Mouse (Mus musculus): ENCODE measurements around the gene Rps6. TPM values are rescaled to one million over a fixed set of nuclear protein-coding genes. Genes with fewer than 3 reads are reported as not detected.
A peak's percentile ranks its signal among the peaks of the same experiment; 100 is the strongest.

Gene Rps6
- 449 TPM in 1 of 2 replicates, not detected in the other for polyA plus RNA-seq (2012; ENCODE audit: insufficient read depth, insufficient read length, low replicate concordance, missing spikeins)

DNA sequence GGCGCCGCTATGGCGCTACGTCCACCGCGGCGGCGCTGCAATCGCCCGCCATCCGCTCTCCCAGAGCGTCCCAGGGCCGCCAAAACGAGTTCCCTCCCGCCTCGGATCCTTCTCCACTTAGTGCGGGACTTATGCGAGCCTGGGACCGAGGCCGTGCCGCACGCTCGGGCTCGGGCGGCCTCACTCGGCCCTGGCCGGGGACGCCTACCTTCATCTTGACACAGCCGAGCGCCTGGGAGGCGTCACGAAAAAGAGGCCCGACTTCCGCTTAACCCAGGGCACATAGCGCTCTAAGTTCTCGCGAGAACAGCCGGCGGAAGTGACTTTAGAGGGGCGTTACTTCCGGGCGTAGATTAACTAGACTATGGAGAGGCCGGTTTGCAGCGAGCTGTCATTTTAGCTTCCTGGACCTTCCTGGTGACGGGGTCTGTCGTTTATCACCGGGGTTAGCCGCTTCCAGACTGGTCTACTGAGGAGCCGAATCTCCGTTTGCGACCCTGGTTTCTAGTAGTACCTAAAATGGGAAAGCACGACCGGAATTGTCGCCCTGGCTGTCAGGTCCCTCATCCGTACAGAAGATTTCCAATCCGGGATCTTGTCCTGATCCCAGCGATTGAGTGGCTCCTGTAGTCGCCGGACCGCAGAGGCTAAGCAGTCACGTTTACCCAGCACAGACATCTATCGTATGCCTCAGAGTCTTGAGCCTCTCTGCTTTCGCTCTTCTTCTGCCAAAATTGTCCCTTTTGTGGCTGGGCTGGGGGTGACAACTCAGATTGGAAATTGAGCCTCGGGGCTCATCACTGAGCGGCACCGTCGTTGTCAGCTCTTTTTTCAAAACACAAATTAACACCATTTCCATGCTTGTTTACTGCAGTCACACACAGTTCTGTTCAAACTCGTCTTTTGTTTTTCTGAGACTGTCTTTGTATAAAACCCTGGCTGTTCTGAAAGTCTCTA, at the start of gene Rps6:
TSS of gene Rps6 (minus strand) at position 300 of the 957 bp plus-strand sequence.
- WGBS, result under 1% methylated on average over 68 of the region's 68 CpGs
- TF ChIP-seq CTCF (IDR thresholded peaks at IDR 0.05; ENCODE audit: insufficient read depth, low read depth, low read length) (no peak), POLR2A (IDR thresholded peaks at IDR 0.05; ENCODE audit: insufficient read depth, low read depth, low read length) (peak; percentile 93)
- Histone ChIP-seq H3K4me1 (ENCODE audit: control insufficient read depth, insufficient read depth, low read length) (peaks cover 3% of the 10 kb centered on the region; the same call in 1 of the 2 replicates), H3K27ac (ENCODE audit: insufficient read depth, low read depth, low read length) (peak within 1 kb of the TSS; percentile 95), H3K4me3 (ENCODE audit: insufficient read depth, low read depth, low read length) (peak within 1 kb of the TSS; percentile 88)

DNA sequence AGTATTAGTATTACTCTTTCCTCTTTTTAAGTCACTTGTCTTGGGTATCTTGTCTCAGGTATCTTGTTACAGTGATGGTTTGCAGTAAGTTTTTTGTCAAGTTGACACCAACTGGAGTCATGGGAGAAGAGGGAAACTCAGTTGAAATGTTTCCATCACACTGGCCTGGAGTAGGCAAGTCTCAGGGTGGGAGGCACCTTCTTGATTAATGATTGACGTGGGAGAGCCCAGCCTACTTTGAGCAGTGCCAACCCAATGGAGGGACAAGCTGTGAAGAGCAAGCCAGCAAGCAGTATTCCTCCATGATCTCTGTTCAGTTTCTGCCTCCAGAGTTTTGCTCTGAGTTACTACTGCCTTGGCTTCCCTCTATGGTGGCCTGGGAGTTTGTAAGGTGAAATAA, 48.7 kb upstream of the Rps6 start:
- no peak overlapping the region for H3K27ac ChIP-seq (ENCODE audit: insufficient read depth, low read depth, low read length)
- WGBS, result 93% methylated on average over 1 of the region's 1 CpGs
- H3K4me1 ChIP-seq (ENCODE audit: control insufficient read depth, insufficient read depth, low read length), result no peaks in the 10 kb centered on the region
- H3K4me3 ChIP-seq (ENCODE audit: insufficient read depth, low read depth, low read length), result no peak overlapping the region
- TF ChIP-seq POLR2A (IDR thresholded peaks at IDR 0.05; ENCODE audit: insufficient read depth, low read depth, low read length) (no peak), CTCF (IDR thresholded peaks at IDR 0.05; ENCODE audit: insufficient read depth, low read depth, low read length) (no peak)

DNA sequence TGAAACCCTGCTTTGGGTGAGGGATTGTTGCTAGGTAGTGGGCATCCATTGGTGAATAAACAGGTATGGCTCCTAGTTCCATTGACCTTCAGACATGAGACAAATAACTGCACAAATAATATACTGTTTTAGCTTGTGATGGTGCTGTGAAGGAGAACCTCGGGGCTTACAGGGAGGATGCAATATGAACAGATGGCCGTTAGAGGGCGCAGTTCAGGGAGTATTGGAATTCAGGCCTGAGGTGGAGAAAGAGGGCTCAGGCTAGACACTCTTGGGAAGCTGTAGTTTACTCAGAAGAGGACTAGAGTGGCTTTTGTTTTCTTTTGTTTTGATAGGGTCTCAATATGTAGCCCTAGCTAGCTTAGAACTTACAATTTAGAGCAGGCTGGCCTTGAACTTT, 47.8 kb upstream of the Rps6 start:
- H3K4me1 ChIP-seq (ENCODE audit: control insufficient read depth, insufficient read depth, low read length), result no peaks in the 10 kb centered on the region
- WGBS, result 35% methylated on average over 3 of the region's 3 CpGs
- TF ChIP-seq CTCF (IDR thresholded peaks at IDR 0.05; ENCODE audit: insufficient read depth, low read depth, low read length) (no peak), POLR2A (IDR thresholded peaks at IDR 0.05; ENCODE audit: insufficient read depth, low read depth, low read length) (no peak)
- H3K4me3 ChIP-seq (ENCODE audit: insufficient read depth, low read depth, low read length), result no peak overlapping the region
- H3K27ac ChIP-seq (ENCODE audit: insufficient read depth, low read depth, low read length), result no peak overlapping the region

DNA sequence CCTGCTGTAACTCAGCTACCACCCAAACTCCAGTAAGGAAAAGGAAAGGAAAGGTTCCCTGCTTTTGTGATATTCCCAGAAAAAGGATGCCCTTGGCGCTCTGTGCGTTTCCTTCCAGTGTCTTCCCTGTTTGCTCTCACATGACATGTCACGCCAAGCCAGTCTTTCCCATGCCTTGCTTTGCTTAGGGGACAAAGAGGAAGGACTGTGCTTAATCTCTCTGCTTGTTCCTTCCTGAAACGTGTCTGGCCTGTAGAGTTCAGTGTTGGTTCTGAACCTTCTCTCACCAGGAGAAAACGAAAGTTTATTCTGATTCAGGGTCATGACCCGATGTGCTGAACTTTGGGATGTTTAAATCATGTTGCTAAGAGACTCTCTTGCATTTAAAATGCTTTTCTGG, 45.1 kb upstream of the Rps6 start:
- TF ChIP-seq CTCF (IDR thresholded peaks at IDR 0.05; ENCODE audit: insufficient read depth, low read depth, low read length) (no peak), POLR2A (IDR thresholded peaks at IDR 0.05; ENCODE audit: insufficient read depth, low read depth, low read length) (no peak)
- WGBS, result 80% methylated on average over 6 of the region's 6 CpGs
- no peak overlapping the region for H3K4me3 ChIP-seq (ENCODE audit: insufficient read depth, low read depth, low read length)
- H3K4me1 ChIP-seq (ENCODE audit: control insufficient read depth, insufficient read depth, low read length), result no peaks in the 10 kb centered on the region
- no peak overlapping the region for H3K27ac ChIP-seq (ENCODE audit: insufficient read depth, low read depth, low read length)

DNA sequence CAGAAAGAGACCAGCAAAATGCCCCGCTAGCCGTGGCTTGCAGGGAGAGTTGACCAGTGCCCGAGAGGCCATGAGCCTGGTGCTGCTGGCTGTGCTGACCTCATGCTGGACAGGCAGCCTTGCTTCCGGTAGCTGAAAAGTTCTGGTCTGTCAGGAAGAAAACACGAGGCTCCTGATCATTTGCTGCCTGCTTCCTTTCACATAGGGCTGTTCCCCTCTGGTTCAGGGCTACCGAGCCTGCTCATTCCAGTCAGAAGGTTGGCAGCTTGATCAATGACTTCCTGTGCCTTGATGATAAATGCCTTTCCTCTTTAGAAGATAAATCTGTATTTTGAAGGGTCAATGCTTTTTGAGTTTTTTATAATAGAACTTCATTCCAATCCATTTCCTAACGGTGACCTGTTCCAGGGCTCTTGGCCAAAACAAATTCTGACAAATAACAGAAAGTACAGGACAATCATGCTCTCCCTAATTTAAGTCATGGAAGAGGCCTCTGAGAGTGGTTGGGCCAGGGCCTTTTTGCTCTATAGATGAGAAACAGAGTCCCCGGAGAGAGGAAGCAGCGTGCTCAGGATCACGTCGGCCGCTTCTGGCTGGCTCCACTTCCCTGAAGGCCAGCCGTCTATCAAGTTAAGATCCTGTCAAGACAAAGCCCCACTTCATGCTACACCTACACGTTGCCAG, 41.7 kb upstream of the Rps6 start:
- no peak for TF ChIP-seq POLR2A (IDR thresholded peaks at IDR 0.05; ENCODE audit: insufficient read depth, low read depth, low read length)
- TF ChIP-seq CTCF (IDR thresholded peaks at IDR 0.05; ENCODE audit: insufficient read depth, low read depth, low read length), result no peak
- 72% methylated on average over 14 of the region's 14 CpGs for WGBS
- Histone ChIP-seq H3K4me1 (ENCODE audit: control insufficient read depth, insufficient read depth, low read length) (no peaks in the 10 kb centered on the region), H3K27ac (ENCODE audit: insufficient read depth, low read depth, low read length) (no peak overlapping the region), H3K4me3 (ENCODE audit: insufficient read depth, low read depth, low read length) (no peak overlapping the region)

- no peak overlapping the region for H3K27ac ChIP-seq (ENCODE audit: insufficient read depth, low read depth, low read length)
- 78% methylated on average over 7 of the region's 7 CpGs for WGBS
- no peak overlapping the region for H3K4me3 ChIP-seq (ENCODE audit: insufficient read depth, low read depth, low read length)
- TF ChIP-seq CTCF (IDR thresholded peaks at IDR 0.05; ENCODE audit: insufficient read depth, low read depth, low read length), result no peak
- no peak for TF ChIP-seq POLR2A (IDR thresholded peaks at IDR 0.05; ENCODE audit: insufficient read depth, low read depth, low read length)
- no peaks in the 10 kb centered on the region for H3K4me1 ChIP-seq (ENCODE audit: control insufficient read depth, insufficient read depth, low read length)
Measured at GRCm38 (mm10) chr4:86897411-86897810, 40.2 kb upstream of the Rps6 start.

GRCm38 (mm10) chr4:86887879-86888278, 30.7 kb upstream of the Rps6 start:
- Histone ChIP-seq H3K27ac (ENCODE audit: insufficient read depth, low read depth, low read length) (no peak overlapping the region), H3K4me3 (ENCODE audit: insufficient read depth, low read depth, low read length) (no peak overlapping the region), H3K4me1 (ENCODE audit: control insufficient read depth, insufficient read depth, low read length) (no peaks in the 10 kb centered on the region)
- 71% methylated on average over 5 of the region's 5 CpGs for WGBS
- TF ChIP-seq POLR2A (IDR thresholded peaks at IDR 0.05; ENCODE audit: insufficient read depth, low read depth, low read length) (no peak), CTCF (IDR thresholded peaks at IDR 0.05; ENCODE audit: insufficient read depth, low read depth, low read length) (no peak)

- TF ChIP-seq POLR2A (IDR thresholded peaks at IDR 0.05; ENCODE audit: insufficient read depth, low read depth, low read length) (no peak), CTCF (IDR thresholded peaks at IDR 0.05; ENCODE audit: insufficient read depth, low read depth, low read length) (no peak)
- 41% methylated on average over 18 of the region's 18 CpGs for WGBS
- Histone ChIP-seq H3K4me3 (ENCODE audit: insufficient read depth, low read depth, low read length) (0 out of 2 replicates have a peak overlapping the region, but pooled peaks have one; percentile 4), H3K27ac (ENCODE audit: insufficient read depth, low read depth, low read length) (no peak overlapping the region), H3K4me1 (ENCODE audit: control insufficient read depth, insufficient read depth, low read length) (no peaks in the 10 kb centered on the region)
Measured at GRCm38 (mm10) chr4:86886160-86886878, 29.1 kb upstream of the Rps6 start.

Measured in olfactory bulb, adult 2 months (tissue).